Mouse (Mus musculus) forebrain, embryonic 14.5 days (tissue): Measurements from ENCODE around the gene Dcst2. TPM values are rescaled to one million over a fixed set of nuclear protein-coding genes. Genes with fewer than 3 reads are reported as not detected.

Experiments
- ATAC-seq: fragments of 200-750 bp; cut with Nextera tagmentation; 2 replicates; pipeline ENCODE4 v1.8.0; 2017; ENCODE audit warnings: mild to moderate bottlenecking, moderate library complexity
- DNase-seq: peaks from one replicate; pipeline ENCODE4 v3.0.0-alpha.2; 2015; ENCODE audit warnings: low spot score
- H3K27ac ChIP-seq: fragments of 300-500 bp; sonication (generic); 2 replicates; pipeline ENCODE4 v1.5.1; 2014; ENCODE audit warnings: low read depth, mild to moderate bottlenecking, control low read depth, low read length, moderate library complexity
- H3K27me3 ChIP-seq: fragments of 300-500 bp; sonication (generic); replicated peaks from 2 replicates; pipeline ENCODE4 v1.6.1; 2014; ENCODE audit warnings: low read length, control low read depth, mixed read lengths; ENCODE audit not compliant: control insufficient read depth, insufficient read depth
- H3K36me3 ChIP-seq: fragments of 300-500 bp; sonication (generic); 2 replicates; pipeline ENCODE4 v1.6.1; 2014; ENCODE audit warnings: low read length, control low read depth; ENCODE audit not compliant: control insufficient read depth, insufficient read depth
- H3K4me1 ChIP-seq: fragments of 300-500 bp; sonication (generic); 2 replicates; pipeline ENCODE4 v1.6.1; 2014; ENCODE audit warnings: antibody characterized with exemption, low read length, control low read depth; ENCODE audit not compliant: control insufficient read depth, insufficient read depth
- H3K4me2 ChIP-seq: fragments of 300-500 bp; sonication (generic); 2 replicates; pipeline ENCODE4 v1.6.1; 2014; ENCODE audit warnings: mild to moderate bottlenecking, control low read depth, low read length
- H3K4me3 ChIP-seq: fragments of 300-500 bp; sonication (generic); 2 replicates; pipeline ENCODE4 v1.5.1; 2014; ENCODE audit warnings: low read depth, low read length, control low read depth
- H3K9ac ChIP-seq: fragments of 300-500 bp; sonication (generic); 2 replicates; pipeline ENCODE4 v1.6.1; 2014; ENCODE audit warnings: mild to moderate bottlenecking, low read length, control low read depth, moderate library complexity
- H3K9me3 ChIP-seq: fragments of 300-500 bp; sonication (generic); replicated peaks from 2 replicates; pipeline ENCODE4 v1.6.1; 2016; ENCODE audit warnings: low read length, control low read depth, mixed read lengths; ENCODE audit not compliant: control insufficient read depth
- WGBS: fragments of 180-500 bp; shearing (Covaris S2); extraction: QIAGEN DNeasy Blood & Tissue Kit; methylation state at CpG from one replicate; pipeline ENCODE4 v1.1.7; 2014; 5-methylcytosine and 5-hydroxymethylcytosine counted together
- polyA plus RNA-seq: library from polyadenylated mRNA; unstranded; fragments of >200 nt; fragmentation: Nextera tagmentation; extraction: Ambion mirVana; gene quantifications from 2 replicates; pipeline ENCODE4 v1.2.1, GENCODE M21; 2014

Gene Dcst2
- polyA plus RNA-seq, 1 experiment from 2014 or later, result 0.08 TPM

GRCm38 (mm10) chr3:89318971-89319590 is 42.7 kb upstream of the Dcst2 start:
- H3K9me3 ChIP-seq, result no peaks in the 10 kb centered on the region
- peak overlapping the region; percentile 58; the same call in 1 of the 2 replicates for H3K9ac ChIP-seq
- peaks cover 31% of the 10 kb centered on the region for H3K4me1 ChIP-seq
- H3K4me2 ChIP-seq, result peak overlapping the region; percentile 90
- H3K27ac ChIP-seq, result no peak overlapping the region
- ATAC-seq (no peak), DNase-seq (no peak)
- H3K27me3 ChIP-seq, result peaks cover 41% of the 10 kb centered on the region
- 9% methylated on average over 21 of the region's 21 CpGs for WGBS
- peaks cover 3% of the 10 kb centered on the region; the same call in 1 of the 2 replicates for H3K36me3 ChIP-seq
- peak overlapping the region; percentile 59 for H3K4me3 ChIP-seq

GRCm38 (mm10) chr3:89319591-89320350 is 42.0 kb upstream of the Dcst2 start:
- peak overlapping the region; percentile 59 for H3K4me3 ChIP-seq
- DNase-seq (peak; percentile 58), ATAC-seq (no peak)
- H3K9ac ChIP-seq, result peak overlapping the region; percentile 58
- H3K27ac ChIP-seq, result peak overlapping the region; percentile 33; the same call in 1 of the 2 replicates
- WGBS, result 4% methylated on average over 55 of the region's 58 CpGs
- peaks cover 31% of the 10 kb centered on the region for H3K4me1 ChIP-seq
- peak overlapping the region; percentile 90 for H3K4me2 ChIP-seq
- no peaks in the 10 kb centered on the region for H3K9me3 ChIP-seq
- H3K27me3 ChIP-seq, result peaks cover 41% of the 10 kb centered on the region
- no peaks in the 10 kb centered on the region for H3K36me3 ChIP-seq

- Histone ChIP-seq H3K9me3 (no peaks in the 10 kb centered on the region), H3K4me3 (peak overlapping the region; percentile 59), H3K36me3 (no peaks in the 10 kb centered on the region), H3K4me1 (peaks cover 26% of the 10 kb centered on the region), H3K27me3 (peaks cover 41% of the 10 kb centered on the region), H3K27ac (peak overlapping the region; percentile 83), H3K9ac (peak overlapping the region; percentile 75), H3K4me2 (peak overlapping the region; percentile 90)
- ATAC-seq (0 out of 2 replicates have a peak, but pooled peaks have one; percentile 9), DNase-seq (peak; percentile 76)
- WGBS, result under 1% methylated on average over 41 of the region's 41 CpGs
Observed at GRCm38 (mm10) chr3:89320581-89321182, 41.1 kb upstream of the Dcst2 start.

- 1% methylated on average over 55 of the region's 66 CpGs for WGBS
- Histone ChIP-seq H3K27me3 (peaks cover 33% of the 10 kb centered on the region), H3K4me1 (peaks cover 23% of the 10 kb centered on the region), H3K36me3 (no peaks in the 10 kb centered on the region), H3K4me3 (peak overlapping the region; percentile 59), H3K9ac (peak overlapping the region; percentile 75), H3K9me3 (no peaks in the 10 kb centered on the region), H3K4me2 (peak overlapping the region; percentile 90), H3K27ac (peak overlapping the region; percentile 83)
- DNase-seq (peak; percentile 54), ATAC-seq (0 out of 2 replicates have a peak, but pooled peaks have one; percentile 5)
Observed at GRCm38 (mm10) chr3:89321183-89322130, 40.3 kb upstream of the Dcst2 start.

- peak overlapping the region; percentile 90 for H3K4me2 ChIP-seq
- 2% methylated on average over 14 of the region's 14 CpGs for WGBS
- H3K9me3 ChIP-seq, result no peaks in the 10 kb centered on the region
- peaks cover 32% of the 10 kb centered on the region for H3K27me3 ChIP-seq
- peak overlapping the region; percentile 83 for H3K27ac ChIP-seq
- H3K4me1 ChIP-seq, result peaks cover 21% of the 10 kb centered on the region
- ATAC-seq, result no peak
- no peak for DNase-seq
- H3K9ac ChIP-seq, result peak overlapping the region; percentile 75
- H3K4me3 ChIP-seq, result peak overlapping the region; percentile 59
- H3K36me3 ChIP-seq, result no peaks in the 10 kb centered on the region
Observed at GRCm38 (mm10) chr3:89322131-89322500, 39.7 kb upstream of the Dcst2 start.

GRCm38 (mm10) chr3:89322514-89323165 is 39.1 kb upstream of the Dcst2 start, which contains the start of gene Efna3:
TSS of gene Efna3 (minus strand) at chr3:89322965.
- DNase-seq, result peak; percentile 89
- H3K9me3 ChIP-seq, result no peaks in the 10 kb centered on the region
- H3K36me3 ChIP-seq, result no peaks in the 10 kb centered on the region
- ATAC-seq, result peak; percentile 65
- WGBS, result under 1% methylated on average over 46 of the region's 53 CpGs
- H3K27ac ChIP-seq, result peak within 1 kb of the TSS; percentile 83
- peaks cover 32% of the 10 kb centered on the region for H3K27me3 ChIP-seq
- H3K4me1 ChIP-seq, result peaks cover 21% of the 10 kb centered on the region
- H3K4me3 ChIP-seq, result peak within 1 kb of the TSS; percentile 59
- peak within 1 kb of the TSS; percentile 90 for H3K4me2 ChIP-seq
- peak within 1 kb of the TSS; percentile 75 for H3K9ac ChIP-seq

GRCm38 (mm10) chr3:89325882-89326281 is 35.9 kb upstream of the Dcst2 start:
- Histone ChIP-seq H3K27me3 (peaks cover 6% of the 10 kb centered on the region; the same call in 1 of the 2 replicates), H3K9me3 (no peaks in the 10 kb centered on the region), H3K27ac (no peak overlapping the region), H3K4me3 (no peak overlapping the region), H3K4me1 (peaks cover 14% of the 10 kb centered on the region; the same call in 1 of the 2 replicates), H3K36me3 (no peaks in the 10 kb centered on the region), H3K4me2 (no peak overlapping the region), H3K9ac (no peak overlapping the region)
- DNase-seq, result no peak
- ATAC-seq, result no peak
- 90% methylated on average over 8 of the region's 8 CpGs for WGBS
